Mouse (Mus musculus): ENCODE measurements around the gene Oaf. TPM values are rescaled to one million over a fixed set of nuclear protein-coding genes. Genes with fewer than 3 reads are reported as not detected.
A peak's percentile ranks its signal among the peaks of the same experiment; 100 is the strongest.

Oaf gene
- total and polyA plus RNA-seq, 3 experiments: not detected

GRCm38 (mm10) chr9:43224771-43225355 lies 14.8 kb downstream of the Oaf start:
- Histone ChIP-seq H3K27me3 (replicated peaks) (peaks cover 40% of the 10 kb centered on the region), H3K27ac (ENCODE audit: insufficient read depth, low read depth) (no peak overlapping the region), H3K9me3 (replicated peaks; ENCODE audit: low read length) (no peaks in the 10 kb centered on the region), H3K9ac (ENCODE audit: insufficient read depth, low read depth) (no peak overlapping the region), H3K4me3 (replicated peaks in 1 of 3; ENCODE audit: low read depth in 2 of 3, low read length in 2 of 3, poor library complexity in 1 of 3) (no peak overlapping the region), H3K79me2 (replicated peaks; ENCODE audit: control insufficient read depth, extremely low read depth, insufficient read depth, poor library complexity, severe bottlenecking) (no peaks in the 10 kb centered on the region), H3K4me2 (ENCODE audit: insufficient read depth, low read depth, poor library complexity, severe bottlenecking) (no peak overlapping the region), H3K36me3 (replicated peaks in 1 of 2; ENCODE audit: control insufficient read depth in 1 of 2, insufficient read depth in 1 of 2, low read length in 1 of 2) (no peaks in the 10 kb centered on the region), H3K4me1 (ENCODE audit: control insufficient read depth in 1 of 2, insufficient read depth in 2 of 2) (no peaks in the 10 kb centered on the region)
- TF ChIP-seq ZNF384 (IDR thresholded peaks at IDR 0.05; ENCODE audit: low read depth, low read length) (no peak), JUND (conservative IDR thresholded peaks at IDR 0.05; ENCODE audit: low read depth, low read length) (no peak), MAZ (IDR thresholded peaks at IDR 0.05; ENCODE audit: low read depth, low read length) (no peak), CTCF (conservative IDR thresholded peaks at IDR 0.05 in 1 of 2, IDR thresholded peaks at IDR 0.05 in 1 of 2; ENCODE audit: low read depth in 2 of 2, low read length in 2 of 2) (no peak), NRF1 (IDR thresholded peaks at IDR 0.05; ENCODE audit: low read depth, low read length) (no peak), SMC3 (IDR thresholded peaks at IDR 0.05; ENCODE audit: low read depth, low read length) (no peak), ZC3H11A (IDR thresholded peaks at IDR 0.05; ENCODE audit: low read depth, low read length) (no peak), PAX5 (IDR thresholded peaks at IDR 0.05; ENCODE audit: low read length) (no peak), ZKSCAN1 (IDR thresholded peaks at IDR 0.05; ENCODE audit: borderline replicate concordance, low read depth, low read length) (no peak), MAX (IDR thresholded peaks at IDR 0.05; ENCODE audit: low read length) (no peak), JUN (IDR thresholded peaks at IDR 0.05; ENCODE audit: insufficient read depth, low read depth, low read length) (no peak), E2F4 (IDR thresholded peaks at IDR 0.05; ENCODE audit: insufficient replicate concordance, low read depth, low read length) (no peak), ELF1 (IDR thresholded peaks at IDR 0.05; ENCODE audit: low read depth, low read length) (no peak)
- no peak for DNase-seq (ENCODE audit: extremely low read depth)
- in situ Hi-C loops (cut with MboI; ENCODE audit: low pct_ligation_motif_present, low pct_unique_long_range_greater_than_20kb, low sequenced_read_pairs): no loop called here
- dilution Hi-C loops (cut with MboI; ENCODE audit: extremely low pct_ligation_motif_present, extremely low pct_unique_long_range_greater_than_20kb, low sequenced_read_pairs): no loop called here

DNA sequence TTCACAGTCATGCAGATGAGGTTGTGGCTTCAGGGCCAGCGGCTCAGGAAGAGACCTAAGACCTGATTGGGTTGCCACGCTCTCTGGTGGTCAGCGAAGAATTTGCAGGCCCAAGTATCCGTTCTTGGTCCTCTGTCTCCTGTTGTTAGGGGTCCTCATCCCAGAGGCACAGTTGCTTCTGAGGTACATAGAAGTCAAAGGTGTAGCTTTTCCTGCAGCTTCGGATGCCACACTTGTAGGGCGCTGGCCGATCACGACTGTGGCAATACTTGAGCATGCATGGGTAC lies 17.3 kb downstream of the Oaf start:
- no peak overlapping the region for H3K4me3 ChIP-seq (replicated peaks in 1 of 3; ENCODE audit: low read depth in 2 of 3, low read length in 2 of 3, poor library complexity in 1 of 3)
- no peaks in the 10 kb centered on the region for H3K79me2 ChIP-seq (replicated peaks; ENCODE audit: control insufficient read depth, extremely low read depth, insufficient read depth, poor library complexity, severe bottlenecking)
- TF ChIP-seq CTCF (conservative IDR thresholded peaks at IDR 0.05 in 1 of 2, IDR thresholded peaks at IDR 0.05 in 1 of 2; ENCODE audit: low read depth in 2 of 2, low read length in 2 of 2) (peak in 1 of 2 experiments; percentile 38; a peak in 2 of 4 replicates), SIN3A (IDR thresholded peaks at IDR 0.05; ENCODE audit: low read length) (no peak)
- H3K36me3 ChIP-seq (replicated peaks in 1 of 2; ENCODE audit: control insufficient read depth in 1 of 2, insufficient read depth in 1 of 2, low read length in 1 of 2): no peaks in the 10 kb centered on the region
- H3K27ac ChIP-seq (ENCODE audit: insufficient read depth, low read depth): no peak overlapping the region
- DNase-seq (ENCODE audit: extremely low read depth): no peak
- dilution Hi-C loops (cut with MboI; ENCODE audit: extremely low pct_ligation_motif_present, extremely low pct_unique_long_range_greater_than_20kb, low sequenced_read_pairs) (no loop called here), in situ Hi-C loops (cut with MboI; ENCODE audit: low pct_ligation_motif_present, low pct_unique_long_range_greater_than_20kb, low sequenced_read_pairs) (no loop called here)
- no peak overlapping the region for H3K9ac ChIP-seq (ENCODE audit: insufficient read depth, low read depth)
- H3K4me2 ChIP-seq (ENCODE audit: insufficient read depth, low read depth, poor library complexity, severe bottlenecking): no peak overlapping the region
- peaks cover 50% of the 10 kb centered on the region for H3K27me3 ChIP-seq (replicated peaks)
- H3K9me3 ChIP-seq (replicated peaks; ENCODE audit: low read length): no peaks in the 10 kb centered on the region
- no peaks in the 10 kb centered on the region for H3K4me1 ChIP-seq (ENCODE audit: control insufficient read depth in 1 of 2, insufficient read depth in 2 of 2)

All from CH12.LX (cell line).